ENCODE assay signal across 11 mouse cellular contexts in the genomic region with DNA sequence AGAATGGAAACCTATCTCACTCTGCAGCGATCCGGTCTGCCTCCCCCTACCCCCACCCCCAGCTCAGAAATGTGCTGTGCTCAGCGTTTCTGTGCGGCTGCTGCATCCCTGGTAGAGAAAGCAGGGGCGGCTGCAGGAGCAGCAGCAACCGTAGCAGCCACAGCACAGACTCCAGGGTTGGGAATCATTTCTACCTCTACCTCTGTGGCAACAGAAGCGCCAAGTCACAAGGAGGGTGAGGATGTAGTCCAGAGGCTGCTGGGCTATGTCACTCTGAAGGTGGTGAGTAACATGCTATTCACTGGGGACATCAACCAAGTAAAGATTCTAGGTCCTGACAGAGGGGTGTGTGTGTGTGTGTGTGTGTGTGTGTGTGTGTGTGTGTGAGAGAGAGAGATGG.
DNase-seq lines count a peak whose midpoint lies in the region; ATAC-seq and TF ChIP-seq lines count a peak whose summit lies in the region.
"Had no signal": no experiment of that assay in that cellular context is flagged by ENCODE, and none has a peak within 500 bp of the region (broad histone marks: within the 10 kb centered on the region; RNA-seq: fewer than 3 reads in every experiment).

No protein-coding gene starts in this region.

- no peak; the same call in 1 of the 2 replicates for ATAC-seq in midbrain, embryonic 14.5 days (ENCODE audit: low FRiP score, low TSS enrichment)
- no peak for ATAC-seq in liver, embryonic 11.5 days (replicated peaks; ENCODE audit: low FRiP score)

- H3K27ac ChIP-seq in ES-E14 (ENCODE audit: insufficient read depth, low read depth, low read length, poor library complexity, severe bottlenecking): no peak overlapping the region
- H3K27ac ChIP-seq in embryonic facial prominence, embryonic 10.5 days (replicated peaks): peak overlapping the region; percentile 6; the same call in 1 of the 2 replicates
- peak overlapping the region; percentile 89 for H3K27ac ChIP-seq in midbrain, embryonic 14.5 days (replicated peaks; ENCODE audit: low read depth, low read length)
- no peak overlapping the region for H3K27ac ChIP-seq in liver, embryonic 11.5 days (ENCODE audit: low read depth, low read length)
- no peak overlapping the region for H3K27ac ChIP-seq in heart, embryonic 10.5 days
- H3K27ac ChIP-seq: liver, embryonic 14.5 days had no signal

- in situ Hi-C loops in ES-E14 (cut with MboI; ENCODE audit: low sequenced_read_pairs in 2 of 2, unreplicated experiment in 2 of 2): no loop called here

- no peaks in the 10 kb centered on the region for H3K4me1 ChIP-seq in ES-E14 (ENCODE audit: control insufficient read depth in 2 of 2, insufficient read depth in 2 of 2, low read length in 2 of 2, poor library complexity in 1 of 2)
- H3K4me1 ChIP-seq in embryonic facial prominence, embryonic 10.5 days: no peaks in the 10 kb centered on the region
- peaks cover 7% of the 10 kb centered on the region; the same call in 1 of the 2 replicates for H3K4me1 ChIP-seq in midbrain, embryonic 14.5 days (ENCODE audit: control insufficient read depth, insufficient read depth, low read length)
- no peaks in the 10 kb centered on the region for H3K4me1 ChIP-seq in liver, embryonic 11.5 days (replicated peaks; ENCODE audit: control insufficient read depth, insufficient read depth, low read length)
- no peaks in the 10 kb centered on the region for H3K4me1 ChIP-seq in heart, embryonic 10.5 days

- DNase-seq in frontal cortex, postnatal 36 days (ENCODE audit: low spot score in 2 of 2): peak; percentile 55
- DNase-seq in frontal cortex, postnatal 10 days (ENCODE audit: low spot score in 2 of 2): no peak
- DNase-seq in ES-E14 (ENCODE audit: low read depth, low spot score): no peak
- no peak for DNase-seq in embryonic facial prominence, embryonic 10.5 days (ENCODE audit: low spot score)
- peak; percentile 77 for DNase-seq in midbrain, embryonic 14.5 days
- no peak for DNase-seq in kidney, postnatal 4 days
- DNase-seq in liver, embryonic 11.5 days (ENCODE audit: low spot score): no peak
- DNase-seq in heart, embryonic 10.5 days (ENCODE audit: low spot score): no peak
- DNase-seq: kidney, adult 8-10 months; layer of hippocampus, postnatal 36 days had no signal

- no peaks in the 10 kb centered on the region for H3K9me3 ChIP-seq in ES-E14 (ENCODE audit: control insufficient read depth, insufficient read depth, low read depth, low read length)
- no peaks in the 10 kb centered on the region for H3K9me3 ChIP-seq in embryonic facial prominence, embryonic 10.5 days
- no peaks in the 10 kb centered on the region for H3K9me3 ChIP-seq in midbrain, embryonic 14.5 days (ENCODE audit: control insufficient read depth, low read length)
- H3K9me3 ChIP-seq in liver, embryonic 11.5 days (ENCODE audit: control insufficient read depth, low read length): no peaks in the 10 kb centered on the region
- no peaks in the 10 kb centered on the region for H3K9me3 ChIP-seq in heart, embryonic 10.5 days

- no peak overlapping the region for H3K4me3 ChIP-seq in ES-E14 (ENCODE audit: insufficient read depth in 1 of 2, low read depth in 1 of 2, low read length in 2 of 2, poor library complexity in 1 of 2, severe bottlenecking in 1 of 2)
- no peak overlapping the region for H3K4me3 ChIP-seq in embryonic facial prominence, embryonic 10.5 days
- peak overlapping the region; percentile 30 for H3K4me3 ChIP-seq in midbrain, embryonic 14.5 days (replicated peaks; ENCODE audit: low read depth, low read length)
- H3K4me3 ChIP-seq in liver, embryonic 11.5 days (ENCODE audit: low read depth, low read length): no peak overlapping the region
- no peak overlapping the region for H3K4me3 ChIP-seq in heart, embryonic 10.5 days

- no peak overlapping the region for H3K9ac ChIP-seq in ES-E14 (ENCODE audit: insufficient read depth, low read depth, low read length, poor library complexity, severe bottlenecking)
- peak overlapping the region; percentile 59 for H3K9ac ChIP-seq in midbrain, embryonic 14.5 days (replicated peaks; ENCODE audit: low read length)
- no peak overlapping the region for H3K9ac ChIP-seq in liver, embryonic 11.5 days (ENCODE audit: low read depth, low read length)
- H3K9ac ChIP-seq: liver, embryonic 14.5 days had no signal

- peaks cover 6% of the 10 kb centered on the region for H3K27me3 ChIP-seq in embryonic facial prominence, embryonic 10.5 days (replicated peaks; ENCODE audit: low read depth, poor library complexity, severe bottlenecking)
- H3K27me3 ChIP-seq in midbrain, embryonic 14.5 days (ENCODE audit: control insufficient read depth, insufficient read depth, low read length): no peaks in the 10 kb centered on the region
- no peaks in the 10 kb centered on the region for H3K27me3 ChIP-seq in liver, embryonic 11.5 days (replicated peaks; ENCODE audit: control insufficient read depth, insufficient read depth, low read length)
- H3K27me3 ChIP-seq in heart, embryonic 10.5 days (ENCODE audit: insufficient read depth, poor library complexity, severe bottlenecking): peaks cover 10% of the 10 kb centered on the region; the same call in 1 of the 2 replicates

- 49% methylated on average over 7 of the region's 7 CpGs for WGBS in embryonic facial prominence, embryonic 10.5 days
- 30% methylated on average over 7 of the region's 7 CpGs for WGBS in midbrain, embryonic 14.5 days
- WGBS in liver, embryonic 11.5 days: 65% methylated on average over 7 of the region's 7 CpGs
- WGBS in heart, embryonic 10.5 days: 58% methylated on average over 7 of the region's 7 CpGs

- peak overlapping the region; percentile 53 for H3K4me2 ChIP-seq in midbrain, embryonic 14.5 days (ENCODE audit: low read length)
- H3K4me2 ChIP-seq in liver, embryonic 11.5 days: no peak overlapping the region

- no peaks in the 10 kb centered on the region for H3K36me3 ChIP-seq in ES-E14 (ENCODE audit: control insufficient read depth, insufficient read depth, low read length, poor library complexity, severe bottlenecking)
- no peaks in the 10 kb centered on the region for H3K36me3 ChIP-seq in embryonic facial prominence, embryonic 10.5 days (replicated peaks)
- no peaks in the 10 kb centered on the region for H3K36me3 ChIP-seq in midbrain, embryonic 14.5 days (ENCODE audit: control insufficient read depth, insufficient read depth, low read length)
- no peaks in the 10 kb centered on the region for H3K36me3 ChIP-seq in liver, embryonic 11.5 days (ENCODE audit: control insufficient read depth, insufficient read depth, low read length)
- H3K36me3 ChIP-seq in heart, embryonic 10.5 days: no peaks in the 10 kb centered on the region

TF ChIP-seq in ES-E14, 5 proteins besides CTCF, POLR2A, EP300 and RAD21:
- TF ChIP-seq MAFK (IDR thresholded peaks at IDR 0.05; ENCODE audit: insufficient read depth, low read depth, low read length): peak; percentile 82
- TF ChIP-seq ZC3H11A (IDR thresholded peaks at IDR 0.05; ENCODE audit: borderline replicate concordance, low read depth, low read length): no peak
- TF ChIP-seq ZNF384 (IDR thresholded peaks at IDR 0.05; ENCODE audit: low read depth, low read length): no peak
- TF ChIP-seq HCFC1 (IDR thresholded peaks at IDR 0.05; ENCODE audit: borderline replicate concordance, insufficient read depth, low read length): no peak
- no peak for TF ChIP-seq CHD2 (IDR thresholded peaks at IDR 0.05; ENCODE audit: low read depth, low read length)

Comparison
In these comparisons a context has a peak if more than half of its experiments do, and no peak if none do; other contexts are left out.
1. DNase-seq: peak in frontal cortex, postnatal 36 days (2 of 2) and midbrain, embryonic 14.5 days (single experiment); none in frontal cortex, postnatal 10 days (0 of 2), ES-E14 (single experiment), embryonic facial prominence, embryonic 10.5 days (single experiment), kidney, postnatal 4 days (0 of 2), liver, embryonic 11.5 days (single experiment) and heart, embryonic 10.5 days (single experiment).
2. H3K27ac ChIP-seq: peak in embryonic facial prominence, embryonic 10.5 days (single experiment) and midbrain, embryonic 14.5 days (single experiment); none in ES-E14 (single experiment), liver, embryonic 11.5 days (single experiment) and heart, embryonic 10.5 days (single experiment).